Mouse (Mus musculus) frontal cortex, postnatal 36 days (tissue): ENCODE data around the gene Epb41.
A peak's percentile ranks its signal among the peaks of the same experiment; 100 is the strongest.

Experiments used
- DNase-seq, 2 experiments: peaks; one replicate each; pipeline ENCODE4 v3.0.0; 2022; ENCODE audit warnings: low spot score in 2 of 2

Epb41 gene

DNA sequence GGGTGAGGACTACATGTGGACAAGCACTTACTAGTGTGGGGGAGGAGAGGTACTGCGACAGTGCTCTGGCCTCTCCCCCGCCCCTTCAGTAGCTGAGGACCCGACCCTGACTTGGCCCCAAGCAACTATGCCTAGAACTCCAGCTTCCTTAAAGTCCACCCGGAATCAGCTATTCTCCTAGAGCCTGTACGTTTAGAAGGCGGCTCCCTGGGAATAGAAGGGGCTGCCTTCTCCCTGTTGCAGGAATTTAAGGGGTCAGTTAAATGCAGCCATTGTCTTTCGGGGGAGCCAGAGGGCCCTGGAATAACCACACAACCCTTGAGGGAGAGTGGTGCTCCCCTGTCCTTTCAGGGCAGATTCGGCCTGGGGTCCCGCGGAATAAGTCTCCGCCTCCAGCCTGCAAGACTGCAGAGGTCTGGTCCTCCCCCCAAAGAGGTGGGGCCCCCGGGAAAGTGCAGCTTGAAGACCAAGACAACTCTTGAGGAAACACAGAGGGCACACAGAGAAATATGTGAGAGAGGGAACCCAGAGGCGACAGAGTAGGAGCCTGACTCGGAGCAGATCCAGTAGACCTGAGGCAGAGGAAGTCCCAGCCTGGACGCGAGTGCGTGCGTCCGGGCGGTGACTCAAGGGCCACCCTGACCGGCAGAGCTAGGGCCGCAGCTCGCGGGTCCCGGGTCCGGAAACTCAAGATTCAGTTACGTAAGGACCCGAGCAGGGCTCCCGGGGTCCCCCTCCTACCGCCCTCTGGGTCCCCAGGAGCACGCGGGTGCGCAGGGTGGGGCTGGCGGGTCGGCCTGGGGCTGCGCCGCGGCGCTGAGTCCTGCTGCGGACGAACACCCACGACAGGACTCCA lies 816 bp downstream of the Epb41 start, which contains the start of gene Gm10300:
Gm10300 (plus strand) TSS at position 621 of the 856 bp plus-strand sequence.
- DNase-seq: peak in 1 of 2 experiments; percentile 23

DNA sequence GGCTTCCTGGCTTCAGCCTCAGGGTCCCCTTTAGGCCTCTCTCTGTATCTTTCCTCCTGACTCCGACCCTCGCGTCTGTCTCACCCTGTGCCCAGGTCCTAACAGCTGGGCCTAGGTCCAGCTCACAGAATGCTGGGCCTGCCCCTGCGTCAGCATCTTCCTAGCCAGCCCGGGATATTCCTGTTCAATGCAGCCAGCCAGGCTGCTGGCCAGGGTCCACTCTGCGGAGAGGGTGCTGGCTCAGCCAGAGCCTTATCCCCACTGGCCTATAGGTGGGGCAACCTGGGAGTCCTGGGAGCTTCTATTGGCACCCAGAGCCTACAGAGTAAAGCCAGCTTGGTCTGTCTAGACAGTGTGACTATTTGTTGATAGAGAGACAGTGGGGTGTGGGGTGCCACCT lies 2.2 kb downstream of the Epb41 start:
- no peak for DNase-seq

DNA sequence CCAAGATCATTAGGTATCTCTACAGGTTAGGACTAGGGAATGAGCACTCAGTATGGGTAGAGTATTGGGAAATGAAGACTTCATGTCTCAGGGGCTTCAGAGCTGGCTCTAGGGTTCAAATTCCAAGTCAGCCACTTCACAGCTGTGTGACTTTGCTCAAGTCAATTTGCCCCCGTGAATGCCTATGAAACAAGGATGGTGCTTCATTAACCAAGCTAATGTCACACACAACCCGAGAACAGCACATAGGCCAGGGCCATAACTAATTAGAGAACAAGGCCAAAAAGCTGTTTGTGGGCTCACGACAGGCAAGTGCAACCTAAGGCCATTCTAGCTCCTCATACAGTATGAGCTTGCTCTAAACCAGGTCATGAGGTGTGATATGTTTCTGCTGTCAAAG lies 3.0 kb downstream of the Epb41 start:
- DNase-seq: no peak

DNA sequence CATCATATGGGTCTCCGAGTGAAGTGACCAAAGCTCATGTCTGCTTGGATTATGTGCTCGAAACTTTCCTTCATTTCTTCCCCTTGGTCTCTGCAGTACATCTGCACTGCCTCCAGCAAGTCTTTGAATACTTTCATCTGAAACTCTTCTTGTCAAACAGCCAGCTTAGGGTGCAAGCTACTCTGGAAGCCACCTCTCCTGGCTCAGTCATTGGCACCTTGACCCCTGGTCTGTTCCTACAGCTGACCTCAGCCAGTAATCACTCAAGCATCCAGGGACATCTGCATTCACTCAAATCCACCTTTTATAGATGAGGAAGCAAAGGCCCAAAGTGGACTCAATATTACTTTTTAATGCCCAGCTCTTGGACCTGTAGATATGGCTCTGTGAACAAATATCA lies 3.4 kb downstream of the Epb41 start:
- DNase-seq: no peak

DNA sequence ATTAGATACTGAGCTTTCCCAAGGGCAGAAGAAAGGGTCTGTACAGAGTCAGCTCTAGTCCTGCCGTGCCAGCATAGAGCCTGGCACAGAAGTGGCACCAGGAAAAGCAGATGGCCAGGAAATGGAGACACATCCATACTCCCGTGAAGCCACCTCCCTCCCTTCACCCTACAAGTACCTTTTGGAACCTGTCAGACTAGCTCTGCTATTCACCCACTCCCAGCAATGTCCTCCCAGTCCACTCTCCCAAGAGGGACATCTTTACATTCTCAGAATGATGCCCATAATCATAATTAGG lies 7.2 kb downstream of the Epb41 start:
- DNase-seq: no peak

DNA sequence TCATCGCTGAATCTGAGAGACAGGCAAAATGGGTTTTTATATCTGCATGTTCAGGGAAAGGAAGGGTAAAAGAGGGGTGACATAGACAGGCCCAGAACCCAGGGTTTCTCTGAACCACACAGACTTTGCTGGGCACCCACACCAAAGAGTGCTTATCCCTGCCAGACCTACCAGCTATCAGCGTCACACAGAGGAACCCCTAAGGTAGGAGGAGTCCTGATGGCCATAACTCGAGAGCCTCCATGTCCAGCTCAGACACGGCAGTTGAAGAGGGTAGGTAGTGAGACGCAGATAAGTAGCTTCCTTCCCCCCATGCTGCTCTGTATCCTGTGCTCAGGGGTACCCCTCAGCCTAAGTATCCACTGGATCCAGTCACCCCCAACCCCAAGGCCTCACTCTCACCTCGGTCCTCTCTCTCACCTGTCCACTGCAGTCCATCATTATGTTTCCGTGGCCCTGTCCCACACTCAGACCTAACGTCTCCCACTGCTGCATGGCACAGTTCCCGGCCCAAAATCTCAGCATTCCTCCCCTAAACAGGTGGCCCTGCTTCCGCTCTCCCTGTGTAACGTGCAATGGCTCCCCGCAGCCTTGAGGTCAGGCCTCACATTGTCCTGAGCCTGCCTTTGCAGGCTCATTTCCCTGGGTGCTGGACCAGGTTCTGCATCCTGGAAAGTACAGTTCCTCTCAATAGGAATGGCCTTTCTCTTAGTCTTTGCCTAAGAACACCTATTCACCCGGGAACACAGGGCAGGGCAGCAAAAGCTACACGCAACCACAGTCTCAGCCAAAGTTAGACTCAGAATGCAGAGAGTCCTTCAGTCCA lies 7.8 kb downstream of the Epb41 start:
- no peak for DNase-seq

DNA sequence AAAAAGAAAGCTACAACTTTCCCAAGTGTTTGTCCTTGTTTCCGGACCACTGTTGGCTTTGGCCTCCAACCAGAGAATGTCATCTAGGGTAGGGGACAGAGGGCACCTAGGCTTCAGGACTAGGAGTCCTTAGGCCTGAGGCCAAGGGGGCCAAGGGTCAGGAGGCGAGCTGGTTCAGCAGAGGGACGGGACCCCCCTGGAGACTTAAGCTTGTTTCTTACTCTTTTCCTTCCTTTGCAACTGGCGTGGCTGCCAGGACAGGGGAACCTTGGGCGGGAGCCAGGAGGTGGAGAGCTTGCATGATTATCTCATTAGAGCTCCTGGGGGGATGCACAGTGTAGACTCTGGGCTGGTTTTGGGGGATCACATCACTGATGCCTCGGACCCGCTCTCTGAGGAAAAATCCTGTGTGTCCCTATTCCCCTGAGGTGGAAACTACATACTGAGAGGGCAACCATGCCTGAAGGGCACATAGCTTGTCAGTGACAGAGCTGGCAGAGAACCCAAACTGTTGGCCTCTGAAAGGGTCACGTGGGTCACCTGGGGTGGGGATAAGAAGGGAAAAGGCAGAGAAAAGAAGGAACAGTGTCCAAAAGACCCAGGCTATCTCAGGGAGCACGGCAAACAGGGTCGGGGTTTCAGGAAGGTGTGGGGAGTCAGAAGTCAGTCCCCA lies 8.9 kb downstream of the Epb41 start:
- DNase-seq: no peak

DNA sequence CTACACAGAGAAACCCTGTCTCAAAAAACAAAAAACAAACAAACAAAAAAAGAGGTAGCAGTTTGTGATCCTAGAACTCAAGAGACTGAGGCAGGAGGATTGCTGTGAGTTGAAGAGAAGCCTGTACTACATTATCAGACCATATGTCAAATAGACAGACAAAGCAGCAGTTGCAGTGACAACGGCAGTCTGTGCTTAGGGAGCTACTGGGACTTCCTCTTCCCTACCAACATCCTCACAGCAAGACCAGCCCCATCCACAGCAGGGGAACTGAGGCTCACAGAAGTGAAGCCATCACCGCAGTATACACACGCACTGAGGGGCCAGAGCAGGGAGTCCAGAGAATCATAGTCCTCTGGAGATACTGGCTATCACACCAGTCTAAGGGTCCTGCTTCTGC lies 9.5 kb downstream of the Epb41 start:
- DNase-seq: no peak

DNA sequence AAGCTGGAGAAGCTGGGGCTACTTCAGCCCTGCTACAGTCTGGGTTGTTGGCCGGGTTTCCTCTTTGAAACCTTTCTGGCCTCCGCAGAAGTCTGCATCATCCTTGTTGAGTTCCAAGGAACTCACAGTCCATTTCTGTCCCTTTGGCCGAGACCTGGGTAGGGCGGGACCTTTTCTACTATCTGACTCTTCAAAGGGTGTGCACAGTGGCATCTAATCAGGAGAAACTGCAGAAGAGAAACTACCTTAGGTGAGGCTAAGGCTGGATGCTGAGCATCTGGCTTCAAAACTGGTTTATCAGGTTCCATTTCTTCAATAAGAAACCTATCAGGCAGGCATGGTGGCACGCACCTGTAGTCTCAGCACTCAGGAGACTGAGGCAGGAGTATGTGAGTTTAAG lies 10.6 kb downstream of the Epb41 start:
- no peak for DNase-seq

DNA sequence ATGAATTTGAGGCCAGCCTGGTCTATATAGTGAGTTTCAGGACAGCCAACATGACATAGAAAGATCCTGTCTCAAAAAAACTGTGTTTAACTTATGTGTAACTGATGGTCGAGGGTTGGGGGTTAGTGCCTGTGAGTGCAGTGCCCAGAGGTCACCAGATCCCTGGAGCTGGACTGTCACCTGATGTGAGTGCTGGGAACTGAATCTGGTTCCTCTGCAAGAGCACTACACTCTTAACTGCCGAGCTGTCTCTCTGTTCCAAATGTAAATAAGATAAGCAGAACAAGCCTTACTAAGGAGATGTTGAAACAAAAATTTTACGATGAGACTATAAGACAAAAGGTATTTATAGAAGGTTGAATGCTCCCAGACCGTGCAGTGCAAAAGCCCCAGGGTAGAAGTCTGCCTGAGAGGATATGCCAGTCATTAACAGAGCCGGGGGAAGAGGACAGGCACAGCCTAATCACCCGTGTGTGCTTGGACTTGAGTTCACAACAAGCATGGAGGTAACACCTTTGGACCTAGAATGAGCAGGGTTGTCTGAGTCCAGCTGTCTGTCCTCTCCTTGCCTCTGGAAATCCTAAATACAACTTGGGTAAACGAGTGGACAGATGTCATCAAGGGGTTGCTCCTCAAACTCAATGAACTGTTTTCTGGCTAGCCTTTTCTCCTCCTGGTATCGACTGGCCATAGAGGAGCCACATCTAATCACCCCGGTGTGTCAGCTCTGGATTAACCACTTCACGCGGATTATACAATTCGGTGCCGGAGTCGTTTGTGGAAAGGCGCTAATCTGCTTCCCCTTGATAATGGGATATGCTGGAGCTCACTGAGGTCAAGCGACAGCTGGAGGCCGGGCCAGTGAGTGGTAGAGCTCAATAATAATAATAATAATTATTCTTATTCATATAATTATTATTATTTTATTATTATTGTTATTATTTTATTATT lies 11.9 kb downstream of the Epb41 start:
- no peak for DNase-seq

DNA sequence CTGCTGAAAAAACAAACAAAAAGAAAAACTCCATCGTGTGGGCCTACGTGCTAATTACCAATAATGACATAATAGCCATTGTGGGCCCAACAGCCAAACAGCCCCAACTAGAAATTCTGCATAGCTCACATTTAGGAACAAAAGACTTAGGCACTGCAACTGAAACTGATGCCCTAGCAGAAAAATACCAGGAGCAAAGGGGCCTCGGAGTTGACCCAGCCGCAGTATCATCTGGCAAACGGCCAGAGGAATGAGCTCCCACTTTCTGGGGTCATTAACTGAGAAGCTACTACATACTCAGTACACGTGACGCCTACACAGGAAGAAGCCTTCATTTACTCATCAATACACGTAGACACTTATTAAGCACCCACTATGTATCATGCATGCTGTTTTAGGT lies 12.8 kb downstream of the Epb41 start:
- DNase-seq: no peak

DNA sequence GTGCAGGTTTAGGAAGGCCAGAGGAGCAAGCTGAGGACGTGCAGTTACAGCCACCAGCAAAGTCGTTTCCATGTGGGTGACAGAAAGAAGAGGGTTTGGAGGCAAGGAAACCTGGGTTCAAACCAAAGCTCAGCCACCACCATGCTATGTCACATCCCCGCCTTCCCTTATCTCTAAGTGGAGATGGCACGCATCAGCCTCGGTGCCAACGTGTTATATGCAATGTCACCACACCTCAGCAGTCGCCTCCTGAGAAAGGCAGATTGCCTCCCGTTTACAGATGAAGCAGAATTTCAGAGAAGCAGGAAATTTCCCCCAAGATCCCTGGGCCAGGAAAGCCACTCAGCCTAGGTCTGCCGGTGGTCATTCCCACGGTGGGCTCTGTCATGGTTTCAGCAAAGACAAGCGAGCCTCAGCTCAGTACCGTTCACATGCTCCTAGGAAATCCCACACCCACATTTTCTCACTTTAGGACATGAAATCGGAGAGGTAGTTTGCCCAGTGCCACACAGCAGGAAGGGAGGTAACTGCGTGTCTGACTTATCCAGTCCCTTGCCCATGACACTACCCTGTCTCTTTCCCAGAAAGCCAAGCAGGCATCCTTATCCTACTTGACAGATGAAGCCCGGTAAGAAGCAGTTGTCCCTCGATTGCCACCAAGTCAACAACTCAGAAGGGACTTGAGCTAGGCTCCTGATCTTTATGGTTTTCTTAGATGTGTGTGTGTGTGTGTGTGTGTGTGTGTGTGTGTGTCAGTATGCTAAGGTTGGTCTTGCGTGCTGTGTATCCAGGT lies 14.9 kb downstream of the Epb41 start:
- no peak for DNase-seq

DNA sequence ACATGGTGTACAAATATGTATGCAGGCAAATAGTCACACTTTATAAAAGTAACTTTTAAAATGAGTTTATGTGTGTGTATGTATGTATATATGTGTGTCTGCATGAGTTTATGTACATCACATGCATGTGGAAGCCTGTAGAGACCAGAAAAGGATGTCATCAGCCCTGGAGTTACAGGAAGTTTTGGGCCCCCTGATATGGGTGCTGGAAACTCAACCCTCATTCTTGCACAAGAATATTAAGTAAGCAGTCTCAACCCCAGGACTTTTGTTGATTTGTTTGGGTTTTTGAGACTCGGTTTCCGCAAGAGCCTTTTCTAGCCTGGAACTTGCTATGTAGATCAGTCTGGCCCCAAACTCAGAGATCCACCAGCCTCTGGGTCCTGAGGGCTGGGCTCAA lies 15.6 kb downstream of the Epb41 start:
- no peak for DNase-seq

DNA sequence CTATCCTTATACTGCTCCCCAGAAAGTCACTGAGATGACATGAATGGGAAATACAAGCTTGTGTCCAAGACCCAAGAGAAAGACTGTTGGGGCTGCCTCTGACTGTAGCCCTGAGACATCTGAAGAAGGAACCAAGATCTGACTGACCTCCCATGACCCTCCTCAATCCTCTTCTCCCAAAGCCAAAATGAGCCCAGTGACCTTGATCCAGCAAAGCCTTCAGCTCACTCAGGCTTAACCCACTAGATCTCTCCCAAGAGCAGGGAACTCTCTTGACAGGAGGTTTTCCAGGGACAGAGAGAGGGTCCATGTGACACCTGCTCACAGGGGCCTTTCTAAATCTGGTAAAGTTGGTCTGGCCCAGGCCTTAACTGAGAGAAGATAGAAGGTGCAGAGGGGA lies 17.8 kb downstream of the Epb41 start:
- no peak for DNase-seq

DNA sequence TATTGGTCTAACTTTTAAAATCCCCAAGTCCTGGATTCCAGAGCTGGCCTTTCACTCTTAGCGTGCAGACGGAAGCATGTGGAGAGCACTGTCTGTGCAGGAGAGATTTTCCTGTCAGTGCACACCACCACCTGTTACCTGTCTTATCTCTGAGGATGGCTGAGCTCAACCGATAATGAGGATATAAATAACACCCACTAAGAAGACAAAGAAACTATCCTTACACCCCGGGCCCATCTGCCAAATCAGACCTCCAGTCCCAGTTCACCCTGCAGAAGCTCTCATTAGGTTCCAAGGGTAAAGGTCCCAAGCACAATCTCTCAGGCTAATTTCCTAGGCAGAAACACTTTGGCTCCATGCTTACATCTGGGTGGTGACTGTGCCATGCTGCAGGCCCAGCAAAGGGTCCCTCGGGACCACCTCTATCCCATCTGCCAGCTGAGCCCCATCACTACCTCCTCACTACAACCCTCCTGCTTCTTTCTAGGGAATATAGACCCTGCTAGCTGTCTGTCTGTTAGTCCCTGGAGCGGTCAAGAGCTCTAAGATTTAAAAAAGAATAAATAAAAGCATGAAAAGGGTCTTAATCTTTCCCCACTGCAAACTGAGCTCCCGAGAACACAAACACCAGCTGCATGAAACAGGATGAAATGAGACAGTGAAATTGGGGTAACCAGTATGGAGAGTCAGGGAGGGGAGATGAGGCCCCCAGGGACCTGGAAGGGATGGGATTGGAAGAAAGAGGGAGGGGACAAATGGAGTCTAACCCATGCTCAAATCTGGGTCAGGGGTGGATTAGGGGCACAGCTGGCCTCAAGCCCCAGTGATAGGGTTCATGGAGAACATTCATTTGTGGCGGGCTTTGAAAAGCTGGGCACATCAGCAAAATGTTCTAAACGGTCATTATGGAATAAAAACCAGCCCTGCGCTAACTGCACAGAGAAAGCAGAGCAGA lies 23.5 kb downstream of the Epb41 start:
- no peak for DNase-seq

DNA sequence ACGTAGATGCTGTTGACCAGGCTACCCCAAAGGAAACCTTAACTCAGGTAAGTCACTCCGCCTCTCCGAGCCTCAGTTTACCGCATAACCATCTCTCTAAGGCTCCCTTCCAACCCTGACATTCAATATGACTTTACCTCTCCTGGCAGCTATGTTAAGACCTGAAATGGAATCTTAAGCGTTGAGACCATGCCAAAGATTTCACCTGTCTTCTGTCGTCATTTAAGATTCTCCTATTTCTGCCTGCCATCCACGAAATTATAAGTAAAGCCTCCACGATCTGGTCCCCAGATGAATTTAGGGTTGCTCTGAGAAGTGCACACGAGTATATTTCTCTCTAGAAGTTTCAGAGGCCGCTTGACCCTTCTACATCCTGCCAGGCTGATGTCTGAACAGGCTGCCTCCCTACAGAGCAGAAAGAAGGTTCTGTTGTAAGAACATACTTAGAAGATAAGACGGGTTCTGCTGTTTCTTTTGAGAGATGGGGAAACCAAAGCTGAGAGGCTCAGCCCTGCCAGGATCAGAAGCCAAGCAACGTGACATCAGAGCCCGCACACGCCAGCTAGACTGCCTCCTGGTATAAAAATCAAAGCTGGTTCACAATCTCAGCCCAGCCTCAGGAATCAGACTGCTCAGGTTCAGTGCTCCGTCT lies 25.4 kb downstream of the Epb41 start:
- no peak for DNase-seq

DNA sequence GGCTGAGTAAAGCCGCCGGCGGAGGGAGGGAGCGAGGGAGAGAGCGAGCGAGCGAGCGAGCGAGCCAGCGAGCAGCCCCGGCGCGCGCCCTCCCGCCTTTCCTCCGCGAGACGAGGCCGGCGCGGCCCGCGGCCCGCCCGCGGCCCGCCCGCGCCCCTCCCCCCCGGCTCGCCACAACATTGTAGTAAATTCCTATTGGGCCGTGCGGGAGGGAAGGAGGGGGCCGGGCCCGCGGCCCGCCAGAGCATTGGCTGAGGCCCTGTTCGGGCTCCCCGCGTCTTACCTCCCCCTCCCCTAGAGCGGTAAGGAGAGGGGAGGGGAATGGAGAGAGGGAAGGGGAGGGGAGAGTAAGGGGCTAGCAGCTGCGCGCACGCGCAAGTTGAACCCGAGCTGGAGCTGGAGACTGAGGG lies 26.1 kb downstream of the Epb41 start:
- DNase-seq: peak; percentile 67 to 77

DNA sequence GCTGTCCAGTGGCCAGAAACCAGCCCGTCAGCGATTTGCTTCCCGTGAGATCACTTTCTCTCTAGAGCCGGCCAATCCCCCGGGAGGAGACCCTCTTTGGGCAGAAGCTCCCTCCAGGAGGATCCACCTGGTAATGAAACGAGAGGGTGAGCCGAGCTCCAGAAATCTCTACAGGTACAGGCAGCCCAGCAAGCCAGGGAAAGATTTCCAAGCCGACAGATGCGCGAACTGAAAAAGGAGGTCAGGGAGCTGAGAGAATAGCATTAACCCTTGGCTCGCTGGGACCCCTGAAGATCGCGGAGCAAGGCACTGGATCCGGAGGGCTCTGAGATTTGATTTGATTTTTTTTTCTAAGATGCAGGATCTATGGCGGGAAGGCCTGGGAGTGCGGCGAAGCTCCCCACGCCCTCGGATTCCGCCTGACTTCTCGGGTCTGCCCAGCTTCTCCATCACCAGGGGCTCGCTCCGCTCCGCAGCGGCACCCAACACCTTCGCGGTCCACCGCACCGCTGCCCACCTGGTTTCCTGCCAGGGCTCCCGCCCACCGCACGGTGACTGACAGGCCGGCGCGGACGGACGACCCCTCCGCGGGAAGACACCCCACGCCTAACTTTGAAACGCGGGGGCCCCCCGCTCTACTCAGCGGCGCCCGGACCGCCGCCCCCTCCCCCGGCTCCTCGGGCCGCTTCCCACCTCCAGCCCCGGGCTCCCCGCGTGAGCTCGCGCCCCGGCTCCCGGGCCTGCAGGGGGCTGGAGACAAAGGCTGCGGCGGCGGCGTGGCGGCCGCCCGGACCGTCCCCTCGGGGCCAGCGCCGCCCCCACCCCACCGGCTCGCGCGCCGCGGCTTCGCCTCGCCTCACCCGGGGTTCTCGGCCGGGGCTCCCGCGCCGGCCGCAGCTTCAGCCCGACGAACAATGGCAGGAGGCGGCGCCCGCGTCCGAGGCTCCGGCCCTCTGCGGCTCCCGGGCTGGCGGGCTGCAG lies 26.8 kb downstream of the Epb41 start:
- DNase-seq: peak; percentile 13 to 19
